Mouse (Mus musculus) MEL (cell line): ENCODE data around the gene Ccdc114. TPM values are rescaled to one million over a fixed set of nuclear protein-coding genes. Genes with fewer than 3 reads are reported as not detected.

ENCODE experiments used
- DNase-seq: peaks from one replicate; pipeline ENCODE4 v3.0.0; 2011; ENCODE audit warnings: low read depth, low spot score
- H3K27ac ChIP-seq: 2 replicates; pipeline ENCODE4 v1.5.1; 2012; ENCODE audit warnings: low read depth, mild to moderate bottlenecking, control low read depth, low read length, moderate library complexity; ENCODE audit not compliant: control insufficient read depth
- H3K27me3 ChIP-seq, 2 experiments: fragments of 150-350 bp in 1 of 2; sonication (generic) in 1 of 2; 2 replicates each; pipeline ENCODE4 v1.6.1; 2012; ENCODE audit warnings: low read length in 2 of 2, mild to moderate bottlenecking in 2 of 2, improper control_type of control experiment in 1 of 2, moderate library complexity in 1 of 2; ENCODE audit not compliant: insufficient read depth in 2 of 2, control insufficient read depth in 1 of 2
- H3K36me3 ChIP-seq, 2 experiments: 2 replicates each; pipeline ENCODE4 v1.6.1; 2012 to 2014; ENCODE audit warnings: low read length in 2 of 2, improper control_type of control experiment in 1 of 2, inconsistent platforms in 1 of 2, mild to moderate bottlenecking in 1 of 2; ENCODE audit not compliant: insufficient read depth in 2 of 2, control insufficient read depth in 1 of 2
- H3K4me1 ChIP-seq, 2 experiments: fragments of 150-350 bp in 1 of 2; sonication (generic) in 1 of 2; 2 replicates each; pipeline ENCODE4 v1.6.1; 2012; ENCODE audit warnings: low read length in 2 of 2, improper control_type of control experiment in 1 of 2, mild to moderate bottlenecking in 1 of 2; ENCODE audit not compliant: insufficient read depth in 2 of 2, control insufficient read depth in 1 of 2
- H3K4me3 ChIP-seq, 2 experiments: fragments of 150-350 bp in 1 of 2; sonication (generic) in 1 of 2; 2 replicates each; pipeline ENCODE4 v1.5.1; 2012; ENCODE audit warnings: low read depth in 2 of 2, low read length in 2 of 2, mild to moderate bottlenecking in 2 of 2, moderate library complexity in 2 of 2, control low read depth in 1 of 2, improper control_type of control experiment in 1 of 2; ENCODE audit not compliant: control insufficient read depth in 1 of 2, insufficient read depth in 1 of 2
- H3K79me2 ChIP-seq: 2 replicates; pipeline ENCODE4 v1.6.1; 2012; ENCODE audit warnings: mild to moderate bottlenecking, low read length, moderate library complexity; ENCODE audit not compliant: control insufficient read depth, poor library complexity, insufficient read depth
- H3K9ac ChIP-seq: 2 replicates; pipeline ENCODE4 v1.6.1; 2012; ENCODE audit warnings: low read depth, mild to moderate bottlenecking, control low read depth, low read length, moderate library complexity; ENCODE audit not compliant: control insufficient read depth, poor library complexity, severe bottlenecking
- H3K9me3 ChIP-seq: fragments of 150-350 bp; sonication (generic); replicated peaks from 2 replicates; pipeline ENCODE4 v1.6.1; 2012; ENCODE audit warnings: mild to moderate bottlenecking, low read length, improper control_type of control experiment, moderate library complexity; ENCODE audit not compliant: insufficient read depth
- BHLHE40 ChIP-seq: IDR thresholded peaks from 2 replicates; pipeline ENCODE4 v1.6.1; 2012; ENCODE audit warnings: low read depth, mild to moderate bottlenecking, inconsistent platforms, low read length, improper control_type of control experiment, borderline replicate concordance
- E2F4 ChIP-seq: IDR thresholded peaks from 2 replicates; pipeline ENCODE4 v1.6.1; 2011; ENCODE audit warnings: low read depth, low read length, improper control_type of control experiment, borderline replicate concordance
- ELF1 ChIP-seq: IDR thresholded peaks from 2 replicates; pipeline ENCODE4 v1.6.1; 2014; ENCODE audit warnings: low read depth, mild to moderate bottlenecking, inconsistent platforms, low read length, improper control_type of control experiment, moderate library complexity
- EP300 ChIP-seq, 2 experiments: IDR thresholded peaks; 2 replicates each; pipeline ENCODE4 v1.6.1; 2011; ENCODE audit warnings: improper control_type of control experiment in 2 of 2, low read length in 2 of 2, low read depth in 1 of 2, mild to moderate bottlenecking in 1 of 2
- ETS1 ChIP-seq: IDR thresholded peaks from 2 replicates; pipeline ENCODE4 v1.6.1; 2012; ENCODE audit warnings: low read depth, mild to moderate bottlenecking, inconsistent platforms, low read length, improper control_type of control experiment, moderate library complexity
- GABPA ChIP-seq: IDR thresholded peaks from 2 replicates; pipeline ENCODE4 v1.6.1; 2012; ENCODE audit warnings: low read depth, mild to moderate bottlenecking, inconsistent platforms, low read length, improper control_type of control experiment, moderate library complexity
- JUND ChIP-seq: IDR thresholded peaks from 2 replicates; pipeline ENCODE4 v1.6.1; 2011; ENCODE audit warnings: low read depth, mild to moderate bottlenecking, improper control_type of control experiment, low read length
- MAFK ChIP-seq: IDR thresholded peaks from 2 replicates; pipeline ENCODE4 v1.6.1; 2011; ENCODE audit warnings: low read depth, mild to moderate bottlenecking, low read length, improper control_type of control experiment, borderline replicate concordance
- MAZ ChIP-seq: IDR thresholded peaks from 2 replicates; pipeline ENCODE4 v1.6.1; 2012; ENCODE audit warnings: low read depth, mild to moderate bottlenecking, inconsistent platforms, low read length, improper control_type of control experiment
- MEF2A ChIP-seq: IDR thresholded peaks from 2 replicates; pipeline ENCODE4 v1.6.1; 2014; ENCODE audit warnings: low read depth, mild to moderate bottlenecking, inconsistent platforms, low read length, improper control_type of control experiment; ENCODE audit not compliant: poor library complexity, insufficient replicate concordance, severe bottlenecking; ENCODE audit errors: extremely low read depth
- NELFE ChIP-seq: IDR thresholded peaks from 2 replicates; pipeline ENCODE4 v1.6.1; 2011; ENCODE audit warnings: low read depth, low read length, improper control_type of control experiment
- NRF1 ChIP-seq: IDR thresholded peaks from 2 replicates; pipeline ENCODE4 v1.6.1; 2014; ENCODE audit warnings: low read depth, mild to moderate bottlenecking, inconsistent platforms, low read length, improper control_type of control experiment, moderate library complexity; ENCODE audit not compliant: poor library complexity, insufficient read depth, severe bottlenecking
- POLR2AphosphoS2 ChIP-seq: IDR thresholded peaks from 2 replicates; pipeline ENCODE4 v1.6.1; 2011; ENCODE audit warnings: low read length, improper control_type of control experiment
- POLR2AphosphoS5 ChIP-seq: IDR thresholded peaks from 2 replicates; pipeline ENCODE4 v1.6.1; 2012; ENCODE audit warnings: low read depth, borderline replicate concordance, mild to moderate bottlenecking, inconsistent platforms, low read length, moderate library complexity, mixed read lengths
- SIN3A ChIP-seq: IDR thresholded peaks from 2 replicates; pipeline ENCODE4 v1.6.1; 2012; ENCODE audit warnings: low read length, improper control_type of control experiment, inconsistent platforms
- TCF12 ChIP-seq: IDR thresholded peaks from 2 replicates; pipeline ENCODE4 v1.6.1; 2014; ENCODE audit warnings: low read depth, mild to moderate bottlenecking, inconsistent platforms, low read length, improper control_type of control experiment, moderate library complexity
- USF1 ChIP-seq: IDR thresholded peaks from 2 replicates; pipeline ENCODE4 v1.6.1; 2014; ENCODE audit warnings: low read depth, mild to moderate bottlenecking, inconsistent platforms, low read length, improper control_type of control experiment, moderate library complexity
- ZC3H11A ChIP-seq: IDR thresholded peaks from 2 replicates; pipeline ENCODE4 v1.6.1; 2012; ENCODE audit warnings: low read depth, mild to moderate bottlenecking, inconsistent platforms, low read length, improper control_type of control experiment
- ZMIZ1 ChIP-seq: IDR thresholded peaks from 2 replicates; pipeline ENCODE4 v1.6.1; 2012; ENCODE audit warnings: low read depth, mild to moderate bottlenecking, inconsistent platforms, low read length, improper control_type of control experiment, moderate library complexity
- ZNF384 ChIP-seq: IDR thresholded peaks from 2 replicates; pipeline ENCODE4 v1.6.1; 2012; ENCODE audit warnings: low read depth, mild to moderate bottlenecking, inconsistent platforms, low read length, improper control_type of control experiment
- polyA plus RNA-seq, 2 experiments: library from polyadenylated mRNA; stranded (reverse) in 1 of 2; unstranded in 1 of 2; fragments of >175 nt in 1 of 2; fragments of >200 nt in 1 of 2; gene quantifications; 2 replicates each; pipeline versions ENCODE4 v1.2.1 to v1.2.4; 2012; ENCODE audit warnings: low replicate concordance in 2 of 2, low read depth in 1 of 2; ENCODE audit not compliant: insufficient read length in 2 of 2, insufficient read depth in 1 of 2, missing spikeins in 1 of 2
- total RNA-seq: library from RNA; depleted of rRNA; stranded (reverse); fragments of 300-350 nt; gene quantifications from 2 replicates; pipeline ENCODE4 v1.2.3, GENCODE M21; 2012

Ccdc114 gene
- total and polyA plus RNA-seq, 3 experiments: 0.15 to 0.24 TPM; not detected in 1

- no peak for TF ChIP-seq POLR2AphosphoS2
Measured at GRCm38 (mm10) chr7:45935114-45935513, 11.2 kb downstream of the Ccdc114 start (continued).

GRCm38 (mm10) chr7:45939836-45940235 lies 16.0 kb downstream of the Ccdc114 start:
- TF ChIP-seq JUND (no peak), ZMIZ1 (no peak), POLR2AphosphoS5 (no peak), GABPA (no peak), USF1 (no peak), MAZ (no peak), ELF1 (no peak), EP300 (IDR thresholded peaks at IDR 0.05; ENCODE audit: low read depth in 1 of 2, low read length in 2 of 2) (no peak), MAFK (no peak)
- DNase-seq: no peak
- Histone ChIP-seq H3K27me3 (no peaks in the 10 kb centered on the region), H3K4me1 (no peaks in the 10 kb centered on the region), H3K4me3 (no peak overlapping the region), H3K27ac (no peak overlapping the region), H3K79me2 (no peaks in the 10 kb centered on the region), H3K9me3 (no peaks in the 10 kb centered on the region), H3K9ac (no peak overlapping the region), H3K36me3 (0 out of 4 replicates have a peak, but pooled peaks cover 0 to under 1% of the 10 kb centered on the region in 2 experiments)

GRCm38 (mm10) chr7:45941986-45942385 lies 18.1 kb downstream of the Ccdc114 start:
- Histone ChIP-seq H3K36me3 (no peaks in the 10 kb centered on the region), H3K9ac (no peak overlapping the region), H3K27me3 (no peaks in the 10 kb centered on the region), H3K4me3 (no peak overlapping the region), H3K4me1 (no peaks in the 10 kb centered on the region), H3K27ac (no peak overlapping the region), H3K79me2 (no peaks in the 10 kb centered on the region), H3K9me3 (no peaks in the 10 kb centered on the region)
- DNase-seq: no peak
- TF ChIP-seq ETS1 (no peak), MEF2A (no peak), MAZ (no peak), NRF1 (no peak), ZMIZ1 (no peak), NELFE (no peak), E2F4 (no peak), ZC3H11A (no peak), ZNF384 (no peak), EP300 (IDR thresholded peaks at IDR 0.05; ENCODE audit: low read depth in 1 of 2, low read length in 2 of 2) (no peak), BHLHE40 (no peak), TCF12 (no peak), SIN3A (no peak)
